Mouse (Mus musculus): ENCODE data around the gene Hfe2. TPM values are rescaled to one million over a fixed set of nuclear protein-coding genes. Genes with fewer than 3 reads are reported as not detected.
"Not testable (repeated sequence)": the region's sequence is repeated elsewhere in the genome, so short reads cannot be mapped to it uniquely, and the experiment has no call there.

Gene Hfe2
- 1 to 10 TPM; 1.1 TPM for total RNA-seq (2021)

DNA sequence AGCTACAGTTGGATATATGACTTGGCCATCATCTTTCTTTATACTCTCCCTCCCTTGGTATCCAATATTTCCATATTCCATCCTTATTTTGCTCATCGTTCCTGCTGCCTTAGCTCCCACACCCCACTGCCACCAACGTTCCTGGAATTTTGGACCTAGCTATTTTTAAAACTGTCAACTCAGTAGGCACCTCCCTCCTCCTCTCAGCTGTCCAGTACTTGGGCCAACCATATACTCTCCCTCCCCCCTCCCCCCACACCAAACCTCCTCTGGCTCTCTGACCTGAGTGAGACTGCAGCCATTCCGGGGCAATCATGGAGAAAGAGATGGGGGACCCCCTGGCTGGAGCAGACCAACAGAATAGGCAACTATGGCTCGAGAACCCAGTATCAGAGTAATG, at the start of gene Hfe2:
Hfe2 (plus strand) TSS at position 259 of the 400 bp plus-strand sequence.
- intact Hi-C loops (cut with DNase I) = no loop called here
- no peak for DNase-seq

GRCm38 (mm10) chr3:96477084-96477483, 47.9 kb upstream of the Hfe2 start:
- intact Hi-C loops (cut with DNase I) = no loop called here

GRCm38 (mm10) chr3:96477558-96477957, 47.4 kb upstream of the Hfe2 start:
- intact Hi-C loops (cut with DNase I) = no loop called here
- no peak for DNase-seq

More at GRCm38 (mm10) chr3:96477084-96477483, 47.9 kb upstream of the Hfe2 start:
- DNase-seq = no peak

- no peak for DNase-seq
- intact Hi-C loops (cut with DNase I) = no loop called here
These were observed 45.7 kb upstream of the Hfe2 start for GRCm38 (mm10) chr3:96479249-96479648.

GRCm38 (mm10) chr3:96480684-96481270, 44.2 kb upstream of the Hfe2 start:
- intact Hi-C loops (cut with DNase I) = no loop called here
- DNase-seq = no peak

GRCm38 (mm10) chr3:96481856-96482255, 43.1 kb upstream of the Hfe2 start:
- no peak for DNase-seq
- intact Hi-C loops (cut with DNase I) = no loop called here

- intact Hi-C loops (cut with DNase I) = no loop called here
These were observed 42.5 kb upstream of the Hfe2 start for GRCm38 (mm10) chr3:96482451-96482850.

DNA sequence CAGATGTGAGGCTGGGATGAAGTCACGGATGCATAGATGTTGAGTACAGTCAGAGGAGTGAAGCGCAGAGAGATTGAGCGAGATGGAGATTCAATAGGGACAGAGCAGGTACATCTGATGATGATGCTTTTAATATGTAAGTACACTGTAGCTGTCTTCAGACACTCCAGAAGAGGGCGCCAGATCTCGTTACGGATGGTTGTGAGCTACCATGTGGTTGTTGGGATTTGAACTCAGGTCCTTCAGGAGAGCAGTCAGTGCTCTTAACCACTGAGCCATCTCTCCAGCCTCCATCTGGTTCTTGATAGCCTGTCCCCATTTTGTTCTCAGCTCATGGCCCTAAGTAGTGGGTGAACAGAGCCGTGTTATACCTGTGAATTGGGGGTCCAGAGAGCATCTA, 41.9 kb upstream of the Hfe2 start:
- intact Hi-C loops (cut with DNase I); DNase-seq: not testable (repeated sequence)

More at GRCm38 (mm10) chr3:96482451-96482850, 42.5 kb upstream of the Hfe2 start:
- DNase-seq = no peak

- no peak for DNase-seq
- intact Hi-C loops (cut with DNase I) = no loop called here
These were observed 41.0 kb upstream of the Hfe2 start for GRCm38 (mm10) chr3:96483946-96484345.

- DNase-seq = no peak
- intact Hi-C loops (cut with DNase I) = no loop called here
These were observed 40.1 kb upstream of the Hfe2 start for GRCm38 (mm10) chr3:96484921-96485320.

DNA sequence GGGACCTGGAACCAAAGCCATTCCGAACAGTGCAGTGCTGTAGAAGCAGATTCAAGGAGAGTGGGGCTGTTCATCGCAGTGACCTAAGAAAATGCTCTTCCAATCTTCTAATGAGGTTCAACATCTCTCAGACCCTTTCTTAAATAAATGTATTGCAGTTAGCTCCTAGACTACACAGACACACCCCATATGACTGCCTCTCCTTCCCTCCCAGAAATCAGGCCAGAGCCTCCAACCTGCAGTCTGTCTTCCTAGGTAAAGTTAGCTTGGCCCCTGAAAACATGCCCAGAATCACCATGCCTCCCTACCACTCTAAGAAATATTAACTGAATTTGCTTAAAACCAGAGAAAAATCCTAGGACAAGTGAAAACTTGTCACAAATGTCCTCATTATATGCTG, 39.6 kb upstream of the Hfe2 start:
- DNase-seq = no peak
- intact Hi-C loops (cut with DNase I) = no loop called here

DNA sequence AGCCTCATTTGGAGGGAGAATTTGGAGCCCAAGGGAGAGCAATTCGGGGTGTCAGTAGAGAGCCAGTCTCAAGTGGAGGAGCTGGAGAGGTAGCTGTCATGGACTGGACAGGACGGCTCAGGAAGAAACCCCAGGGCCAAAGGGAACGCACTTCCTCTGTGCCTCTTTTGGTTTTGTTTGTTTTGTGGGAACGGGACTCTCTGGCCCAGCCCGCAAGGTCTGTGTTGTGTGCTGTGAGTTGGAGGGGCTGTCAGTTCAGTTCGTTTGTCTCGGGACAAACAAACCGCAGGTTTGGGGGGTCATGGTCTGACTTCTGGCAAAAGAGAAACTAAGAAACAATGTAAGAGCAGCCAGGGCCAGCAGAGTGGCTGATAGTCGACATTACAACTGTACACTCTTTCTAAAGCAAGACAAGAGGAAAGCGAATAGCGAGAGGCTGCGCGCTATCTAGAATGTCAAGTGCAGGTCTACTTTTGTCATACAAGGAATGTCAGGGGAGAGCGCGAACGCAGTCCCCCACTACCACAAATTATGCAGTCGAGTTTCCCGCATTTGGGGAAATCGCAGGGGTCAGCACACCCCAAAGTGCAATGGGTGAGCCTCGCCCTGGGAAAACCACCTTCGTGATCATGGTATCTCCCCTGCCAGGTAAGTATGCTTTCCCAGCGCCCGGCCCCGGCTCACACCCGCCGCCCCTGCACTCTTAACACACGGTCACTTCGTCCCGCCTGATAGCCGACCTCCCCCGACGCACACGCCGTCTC, 38.7 kb upstream of the Hfe2 start:
- intact Hi-C loops (cut with DNase I); DNase-seq: not testable (repeated sequence)

DNA sequence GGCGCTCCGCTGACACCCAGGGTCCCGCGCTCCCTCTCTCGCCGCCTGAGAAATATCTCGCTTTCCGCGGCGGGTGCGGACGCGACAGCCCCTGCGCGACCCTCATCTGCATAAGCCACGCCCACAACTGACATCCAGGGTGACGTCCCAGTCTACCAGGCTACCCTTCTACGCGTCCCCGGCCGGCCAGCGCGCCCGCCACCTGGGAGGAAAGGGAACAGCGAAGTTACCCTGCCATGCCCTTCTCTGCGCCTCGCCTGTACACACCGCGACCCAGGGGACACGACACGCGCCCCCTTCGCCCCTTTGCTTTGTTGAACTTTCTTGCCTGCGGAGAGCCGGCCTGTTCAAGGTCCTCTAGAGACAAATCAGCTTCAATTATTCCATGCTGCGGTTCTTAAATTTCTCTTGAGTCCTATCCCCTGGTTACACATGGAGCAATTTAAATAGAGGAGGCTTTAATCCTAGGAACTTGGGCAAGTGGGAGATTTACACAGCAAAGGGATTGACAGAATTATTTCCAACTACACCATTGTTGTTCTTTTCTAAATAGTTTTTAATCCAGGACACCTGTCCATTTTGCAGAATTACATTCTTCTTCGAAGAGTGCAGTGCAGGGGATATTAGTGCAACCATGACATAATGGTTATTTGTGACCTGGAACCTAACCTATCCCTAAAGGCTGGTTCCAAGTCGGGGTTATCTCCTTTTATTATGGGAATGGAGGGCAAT, 38.0 kb upstream of the Hfe2 start:
- intact Hi-C loops (cut with DNase I) = not testable (repeated sequence)

DNA sequence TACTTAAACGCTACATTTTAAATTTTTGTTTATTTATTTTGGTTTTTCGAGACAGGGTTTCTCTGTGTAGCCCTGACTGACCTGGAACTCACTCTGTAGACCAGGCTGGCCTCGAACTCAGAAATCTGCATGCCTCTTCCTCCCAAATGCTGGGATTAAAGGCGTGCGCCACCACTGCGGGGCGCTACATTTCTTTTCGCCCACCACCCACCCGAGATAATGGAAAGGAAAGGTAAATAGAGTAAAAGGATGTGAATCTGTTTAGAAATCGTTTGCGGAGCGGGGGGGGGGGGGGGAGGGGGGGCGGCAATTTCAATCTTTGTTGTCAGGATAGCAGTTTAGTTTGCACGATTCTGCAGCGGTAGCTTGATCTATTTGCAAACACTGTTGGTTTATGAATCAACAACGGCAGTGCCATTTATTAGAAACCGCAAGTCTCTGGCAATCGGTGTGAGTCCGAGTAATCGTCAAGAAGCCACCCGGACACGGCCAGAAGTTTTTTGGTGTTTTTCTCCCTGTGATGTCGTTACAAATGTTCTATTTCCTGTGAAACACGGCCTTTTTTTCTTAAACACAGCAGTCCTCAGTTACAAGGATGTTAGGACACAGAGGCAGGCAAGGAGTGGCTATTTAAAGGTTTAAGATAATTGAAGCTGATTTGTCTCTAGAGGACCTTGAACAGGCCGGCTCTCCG, 37.2 kb upstream of the Hfe2 start:
- intact Hi-C loops (cut with DNase I) = no loop called here
- DNase-seq = peak; percentile 48

More for the DNA sequence above, 38.0 kb upstream of the Hfe2 start:
- not testable (repeated sequence) for DNase-seq

DNA sequence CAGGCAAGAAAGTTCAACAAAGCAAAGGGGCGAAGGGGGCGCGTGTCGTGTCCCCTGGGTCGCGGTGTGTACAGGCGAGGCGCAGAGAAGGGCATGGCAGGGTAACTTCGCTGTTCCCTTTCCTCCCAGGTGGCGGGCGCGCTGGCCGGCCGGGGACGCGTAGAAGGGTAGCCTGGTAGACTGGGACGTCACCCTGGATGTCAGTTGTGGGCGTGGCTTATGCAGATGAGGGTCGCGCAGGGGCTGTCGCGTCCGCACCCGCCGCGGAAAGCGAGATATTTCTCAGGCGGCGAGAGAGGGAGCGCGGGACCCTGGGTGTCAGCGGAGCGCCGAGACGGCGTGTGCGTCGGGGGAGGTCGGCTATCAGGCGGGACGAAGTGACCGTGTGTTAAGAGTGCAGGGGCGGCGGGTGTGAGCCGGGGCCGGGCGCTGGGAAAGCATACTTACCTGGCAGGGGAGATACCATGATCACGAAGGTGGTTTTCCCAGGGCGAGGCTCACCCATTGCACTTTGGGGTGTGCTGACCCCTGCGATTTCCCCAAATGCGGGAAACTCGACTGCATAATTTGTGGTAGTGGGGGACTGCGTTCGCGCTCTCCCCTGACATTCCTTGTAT, 36.6 kb upstream of the Hfe2 start:
- intact Hi-C loops (cut with DNase I); DNase-seq: not testable (repeated sequence)

- DNase-seq; intact Hi-C loops (cut with DNase I): not testable (repeated sequence)
These were observed 35.9 kb upstream of the Hfe2 start for GRCm38 (mm10) chr3:96488907-96489629.

GRCm38 (mm10) chr3:96489636-96490035, 35.3 kb upstream of the Hfe2 start:
- DNase-seq = not testable (repeated sequence)

GRCm38 (mm10) chr3:96494456-96494855, 30.5 kb upstream of the Hfe2 start:
- intact Hi-C loops (cut with DNase I); DNase-seq: not testable (repeated sequence)

More at GRCm38 (mm10) chr3:96489636-96490035, 35.3 kb upstream of the Hfe2 start:
- intact Hi-C loops (cut with DNase I) = not testable (repeated sequence)

GRCm38 (mm10) chr3:96494912-96495311, 30.1 kb upstream of the Hfe2 start:
- no peak for DNase-seq
- intact Hi-C loops (cut with DNase I) = no loop called here

Measured in left cerebral cortex, postnatal 4 days (tissue).